Mouse (Mus musculus) lung, postnatal 0 days (tissue): ENCODE data around the gene Rec114. TPM values are rescaled to one million over a fixed set of nuclear protein-coding genes. Genes with fewer than 3 reads are reported as not detected.

Source experiments
- ATAC-seq: fragments of 200-750 bp; cut with Nextera tagmentation; 2 replicates; pipeline ENCODE4 v1.8.0; 2017; ENCODE audit warnings: moderate library complexity
- DNase-seq: peaks from one replicate; pipeline ENCODE4 v3.0.0-alpha.2; 2016; ENCODE audit warnings: low spot score
- H3K27ac ChIP-seq: fragments of 300-500 bp; sonication (generic); 2 replicates; pipeline ENCODE4 v1.5.1; 2014; ENCODE audit warnings: antibody characterized with exemption, mild to moderate bottlenecking, low read length, mixed read lengths
- H3K27me3 ChIP-seq: fragments of 300-500 bp; sonication (generic); replicated peaks from 2 replicates; pipeline ENCODE4 v1.6.1; 2014; ENCODE audit warnings: low read length, mixed read lengths; ENCODE audit not compliant: insufficient read depth
- H3K36me3 ChIP-seq: fragments of 300-500 bp; sonication (generic); 2 replicates; pipeline ENCODE4 v1.6.1; 2014; ENCODE audit warnings: low read length, mixed read lengths; ENCODE audit not compliant: insufficient read depth
- H3K4me1 ChIP-seq: fragments of 300-500 bp; sonication (generic); 2 replicates; pipeline ENCODE4 v1.6.1; 2014; ENCODE audit warnings: antibody characterized with exemption, low read depth, low read length, mixed read lengths; ENCODE audit not compliant: insufficient read depth
- H3K4me2 ChIP-seq: fragments of 300-500 bp; sonication (generic); replicated peaks from 2 replicates; pipeline ENCODE4 v1.6.1; 2014; ENCODE audit warnings: low read depth, mild to moderate bottlenecking, low read length, moderate library complexity, mixed read lengths
- H3K4me3 ChIP-seq: fragments of 300-500 bp; sonication (generic); 2 replicates; pipeline ENCODE4 v1.5.1; 2014; ENCODE audit warnings: low read depth, low read length
- H3K9ac ChIP-seq: fragments of 300-500 bp; sonication (generic); replicated peaks from 2 replicates; pipeline ENCODE4 v1.6.1; 2014; ENCODE audit warnings: low read depth, mild to moderate bottlenecking
- H3K9me3 ChIP-seq: fragments of 300-500 bp; sonication (generic); 2 replicates; pipeline ENCODE4 v1.6.1; 2016; ENCODE audit warnings: low read length, mixed read lengths
- CTCF ChIP-seq: IDR thresholded peaks from 2 replicates; pipeline ENCODE4 v1.5.1; 2016; ENCODE audit warnings: antibody characterized with exemption, mild to moderate bottlenecking
- EP300 ChIP-seq: IDR thresholded peaks from 2 replicates; pipeline ENCODE4 v1.6.1; 2016; ENCODE audit warnings: antibody characterized with exemption, mild to moderate bottlenecking, control low read depth
- WGBS: fragments of 180-500 bp; shearing (Covaris S2); extraction: QIAGEN DNeasy Blood & Tissue Kit; methylation state at CpG from one replicate; pipeline ENCODE4 v1.1.7; 2014; 5-methylcytosine and 5-hydroxymethylcytosine counted together
- polyA plus RNA-seq: library from polyadenylated mRNA; unstranded; fragments of >200 nt; fragmentation: Nextera tagmentation; extraction: Ambion mirVana; gene quantifications from 2 replicates; pipeline ENCODE4 v1.2.1, GENCODE M21; 2015

The Rec114 gene
- 5.0 and 6.2 TPM in 2 replicates for polyA plus RNA-seq

- H3K27ac ChIP-seq: no peak within 1 kb of the TSS
- H3K4me2 ChIP-seq: no peak within 1 kb of the TSS
- no peaks in the 10 kb centered on the region for H3K36me3 ChIP-seq
- no peak for ATAC-seq
- H3K9me3 ChIP-seq: no peaks in the 10 kb centered on the region
- WGBS: 98% methylated on average over 3 of the region's 3 CpGs
- H3K27me3 ChIP-seq: no peaks in the 10 kb centered on the region
- H3K9ac ChIP-seq: no peak within 1 kb of the TSS
- no peaks in the 10 kb centered on the region for H3K4me1 ChIP-seq
- no peak within 1 kb of the TSS for H3K4me3 ChIP-seq
- no peak for TF ChIP-seq CTCF
- TF ChIP-seq EP300: no peak
- DNase-seq: no peak
Observed at GRCm38 (mm10) chr9:58743702-58744248, at the start of gene Rec114. Gene Rec114 (minus strand): TSS chr9:58743964.

- Histone ChIP-seq H3K9ac (no peak overlapping the region), H3K4me2 (no peak overlapping the region), H3K4me1 (no peaks in the 10 kb centered on the region), H3K27ac (no peak overlapping the region), H3K36me3 (no peaks in the 10 kb centered on the region), H3K9me3 (no peaks in the 10 kb centered on the region), H3K4me3 (no peak overlapping the region), H3K27me3 (no peaks in the 10 kb centered on the region)
- ATAC-seq: no peak
- WGBS: 92% methylated on average over 3 of the region's 3 CpGs
- DNase-seq: no peak
- TF ChIP-seq CTCF (no peak), EP300 (no peak)
Observed at GRCm38 (mm10) chr9:58789476-58789875, 45.7 kb upstream of the Rec114 start.

- H3K27me3 ChIP-seq: no peaks in the 10 kb centered on the region
- WGBS: 12% methylated on average over 2 of the region's 2 CpGs
- no peaks in the 10 kb centered on the region for H3K4me1 ChIP-seq
- H3K9ac ChIP-seq: no peak overlapping the region
- H3K4me3 ChIP-seq: no peak overlapping the region
- no peak for DNase-seq
- ATAC-seq: no peak
- H3K4me2 ChIP-seq: no peak overlapping the region
- H3K27ac ChIP-seq: no peak overlapping the region
- no peaks in the 10 kb centered on the region for H3K36me3 ChIP-seq
- no peaks in the 10 kb centered on the region for H3K9me3 ChIP-seq
- TF ChIP-seq EP300 (no peak), CTCF (peak; percentile 50)
Observed at GRCm38 (mm10) chr9:58775363-58775762, 31.6 kb upstream of the Rec114 start.

GRCm38 (mm10) chr9:58774761-58775160 lies 31.0 kb upstream of the Rec114 start:
- no peak for DNase-seq
- TF ChIP-seq EP300: no peak
- no peaks in the 10 kb centered on the region for H3K9me3 ChIP-seq
- no peaks in the 10 kb centered on the region for H3K36me3 ChIP-seq
- WGBS: 45% methylated on average over 3 of the region's 3 CpGs
- no peaks in the 10 kb centered on the region for H3K4me1 ChIP-seq
- no peaks in the 10 kb centered on the region for H3K27me3 ChIP-seq
- no peak overlapping the region for H3K27ac ChIP-seq
- H3K4me3 ChIP-seq: no peak overlapping the region
- no peak overlapping the region for H3K4me2 ChIP-seq
- no peak overlapping the region for H3K9ac ChIP-seq
- ATAC-seq: no peak

- H3K4me2 ChIP-seq: no peak overlapping the region
- H3K27me3 ChIP-seq: no peaks in the 10 kb centered on the region
- no peak overlapping the region for H3K27ac ChIP-seq
- no peaks in the 10 kb centered on the region for H3K9me3 ChIP-seq
- no peak overlapping the region for H3K9ac ChIP-seq
- ATAC-seq: no peak
- no peak overlapping the region for H3K4me3 ChIP-seq
- H3K4me1 ChIP-seq: no peaks in the 10 kb centered on the region
- no peak for DNase-seq
- TF ChIP-seq EP300 (no peak), CTCF (no peak)
- 58% methylated on average over 12 of the region's 12 CpGs for WGBS
- H3K36me3 ChIP-seq: no peaks in the 10 kb centered on the region
Observed at GRCm38 (mm10) chr9:58769943-58770342, 26.2 kb upstream of the Rec114 start.

- DNase-seq: no peak
- H3K9ac ChIP-seq: no peak overlapping the region
- no peaks in the 10 kb centered on the region for H3K27me3 ChIP-seq
- H3K27ac ChIP-seq: no peak overlapping the region
- no peaks in the 10 kb centered on the region for H3K36me3 ChIP-seq
- no peaks in the 10 kb centered on the region for H3K9me3 ChIP-seq
- no peak overlapping the region for H3K4me2 ChIP-seq
- no peak for TF ChIP-seq CTCF
- TF ChIP-seq EP300: no peak
- 47% methylated on average over 13 of the region's 17 CpGs for WGBS
- H3K4me3 ChIP-seq: no peak overlapping the region
- no peaks in the 10 kb centered on the region for H3K4me1 ChIP-seq
- ATAC-seq: peak; percentile 73
Observed at GRCm38 (mm10) chr9:58766959-58767955, 23.5 kb upstream of the Rec114 start.
